Mouse (Mus musculus) heart, postnatal 10 days (tissue): ENCODE measurements around the gene Ankrd26. TPM values are rescaled to one million over a fixed set of nuclear protein-coding genes. Genes with fewer than 3 reads are reported as not detected.
A peak's percentile ranks its signal among the peaks of the same experiment; 100 is the strongest.
"Not testable (repeated sequence)": the region's sequence is repeated elsewhere in the genome, so short reads cannot be mapped to it uniquely, and the experiment has no call there.

Source experiments
- DNase-seq, 2 experiments: peaks; one replicate each; pipeline ENCODE4 v3.0.0; 2021
- intact Hi-C: fragments of 180-260 bp; cut with DNase I; formaldehyde crosslinking; loops from one replicate; pipeline ENCODE4 v1.15.1; 2025
- total RNA-seq, 2 experiments: library from RNA; stranded (reverse); gene quantifications; 2 replicates each; pipeline ENCODE4 v1.2.3; 2021

The Ankrd26 gene
- total RNA-seq = 1 to 10 TPM; 2.1 to 3.4 TPM

GRCm38 (mm10) chr6:118561745-118562609 lies at the start of gene Ankrd26:
Ankrd26 (minus strand) TSS chr6:118562226.
- intact Hi-C loops = no loop called here
- DNase-seq = peak; percentile 95 to 96

- intact Hi-C loops = no loop called here
- no peak for DNase-seq
Observed at GRCm38 (mm10) chr6:118608906-118609305, 46.9 kb upstream of the Ankrd26 start.

- DNase-seq = no peak
- intact Hi-C loops = no loop called here
Observed at GRCm38 (mm10) chr6:118605974-118606373, 43.9 kb upstream of the Ankrd26 start.

- DNase-seq = no peak
- intact Hi-C loops = no loop called here
Observed at GRCm38 (mm10) chr6:118603825-118604224, 41.8 kb upstream of the Ankrd26 start.

GRCm38 (mm10) chr6:118595681-118596055 lies 33.6 kb upstream of the Ankrd26 start:
- no peak for DNase-seq

GRCm38 (mm10) chr6:118594833-118595680 lies 33.0 kb upstream of the Ankrd26 start:
- DNase-seq = no peak
- intact Hi-C loops = no loop called here

More at GRCm38 (mm10) chr6:118595681-118596055, 33.6 kb upstream of the Ankrd26 start:
- intact Hi-C loops = no loop called here

- DNase-seq = no peak
- intact Hi-C loops = no loop called here
Observed at GRCm38 (mm10) chr6:118594070-118594469, 32.0 kb upstream of the Ankrd26 start.

- no peak for DNase-seq
- intact Hi-C loops = no loop called here
Observed at GRCm38 (mm10) chr6:118593377-118594061, 31.5 kb upstream of the Ankrd26 start.

- no peak for DNase-seq
- intact Hi-C loops = no loop called here
Observed at GRCm38 (mm10) chr6:118592662-118593376, 30.8 kb upstream of the Ankrd26 start.

- intact Hi-C loops, DNase-seq: not testable (repeated sequence)
Observed at GRCm38 (mm10) chr6:118578741-118579140, 16.7 kb upstream of the Ankrd26 start.

- DNase-seq = no peak
- intact Hi-C loops = no loop called here
Observed at GRCm38 (mm10) chr6:118574351-118574750, 12.3 kb upstream of the Ankrd26 start.

GRCm38 (mm10) chr6:118567816-118568215 lies 5.8 kb upstream of the Ankrd26 start:
- DNase-seq = no peak
- intact Hi-C loops = no loop called here

GRCm38 (mm10) chr6:118561225-118561624 lies 801 bp downstream of the Ankrd26 start:
- DNase-seq = no peak
- intact Hi-C loops = no loop called here

GRCm38 (mm10) chr6:118538627-118539026 lies 23.4 kb downstream of the Ankrd26 start:
- intact Hi-C loops = no loop called here

GRCm38 (mm10) chr6:118537201-118537600 lies 24.8 kb downstream of the Ankrd26 start:
- DNase-seq, intact Hi-C loops: not testable (repeated sequence)

More at GRCm38 (mm10) chr6:118538627-118539026, 23.4 kb downstream of the Ankrd26 start:
- no peak for DNase-seq

- intact Hi-C loops = no loop called here
- no peak for DNase-seq
Observed at GRCm38 (mm10) chr6:118535321-118535720, 26.7 kb downstream of the Ankrd26 start.

- no peak for DNase-seq
- intact Hi-C loops = no loop called here
Observed at GRCm38 (mm10) chr6:118533381-118533780, 28.6 kb downstream of the Ankrd26 start.

- intact Hi-C loops = no loop called here
- DNase-seq = no peak
Observed at GRCm38 (mm10) chr6:118520668-118521067, 41.4 kb downstream of the Ankrd26 start.

GRCm38 (mm10) chr6:118513335-118514012 lies 48.6 kb downstream of the Ankrd26 start:
- DNase-seq = no peak
- intact Hi-C loops = no loop called here

GRCm38 (mm10) chr6:118499010-118499409 lies 63.0 kb downstream of the Ankrd26 start:
- intact Hi-C loops = no loop called here
- DNase-seq = no peak
